10 mouse cellular contexts compared by ENCODE assay signal in genomic region chr5:36562791-36563445, GRCm38 (mm10). TPM values are rescaled to one million over a fixed set of nuclear protein-coding genes. Genes with fewer than 3 reads are reported as not detected.
DNase-seq lines count a peak whose midpoint lies in the region; ATAC-seq and TF ChIP-seq lines count a peak whose summit lies in the region.
"Had no signal": no experiment of that assay in that cellular context is flagged by ENCODE, and none has a peak within 500 bp of the region (broad histone marks: within the 10 kb centered on the region; RNA-seq: fewer than 3 reads in every experiment).

No protein-coding gene starts in this region.

- peaks cover 26% of the 10 kb centered on the region for H3K36me3 ChIP-seq in G1E (replicated peaks)
- no peaks in the 10 kb centered on the region for H3K36me3 ChIP-seq in midbrain, embryonic 14.5 days (ENCODE audit: control insufficient read depth, insufficient read depth, low read length)
- H3K36me3 ChIP-seq: limb, embryonic 12.5 days had no signal

- H3K4me1 ChIP-seq in G1E (ENCODE audit: insufficient read depth, low read depth, low read length), result peaks cover 15% of the 10 kb centered on the region
- no peaks in the 10 kb centered on the region for H3K4me1 ChIP-seq in midbrain, embryonic 14.5 days (ENCODE audit: control insufficient read depth, insufficient read depth, low read length)

- H3K9me3 ChIP-seq in G1E (replicated peaks), result no peaks in the 10 kb centered on the region
- H3K9me3 ChIP-seq in midbrain, embryonic 14.5 days (ENCODE audit: control insufficient read depth, low read length), result no peaks in the 10 kb centered on the region
- H3K9me3 ChIP-seq: limb, embryonic 12.5 days had no signal

- H3K9ac ChIP-seq in midbrain, embryonic 14.5 days (replicated peaks; ENCODE audit: low read length), result no peak overlapping the region
- H3K9ac ChIP-seq: limb, embryonic 12.5 days had no signal

- peak; percentile 31 for ATAC-seq in CD4-positive, CD25-positive, alpha-beta regulatory T cell, adult 4 months
- ATAC-seq in G1E (ENCODE audit: extremely low read depth, insufficient number of reproducible peaks, low FRiP score, poor library complexity, severe bottlenecking), result peak; percentile 89
- peak; percentile 92 for ATAC-seq in monocyte, adult 5-6 weeks (replicated peaks; ENCODE audit: insufficient number of reproducible peaks, low FRiP score, low TSS enrichment, poor library complexity, severe bottlenecking)
- ATAC-seq in midbrain, embryonic 14.5 days (ENCODE audit: low FRiP score, low TSS enrichment), result no peak

- peak; percentile 75 for DNase-seq in G1E (ENCODE audit: low spot score)
- peak; percentile 33 for DNase-seq in heart, postnatal 25 days (ENCODE audit: low spot score)
- DNase-seq in urinary bladder, postnatal 4 days (ENCODE audit: low spot score in 2 of 2), result no peak
- no peak for DNase-seq in kidney, adult 18-20 months
- no peak for DNase-seq in layer of hippocampus, adult 8-10 months (ENCODE audit: low spot score in 2 of 2)
- DNase-seq in midbrain, embryonic 14.5 days, result no peak
- DNase-seq: adrenal gland, postnatal 10 days had no signal

- H3K27ac ChIP-seq in midbrain, embryonic 14.5 days (replicated peaks; ENCODE audit: low read depth, low read length), result no peak overlapping the region
- H3K27ac ChIP-seq: limb, embryonic 12.5 days had no signal

- H3K4me2 ChIP-seq in midbrain, embryonic 14.5 days (ENCODE audit: low read length), result no peak overlapping the region
- H3K4me2 ChIP-seq: limb, embryonic 12.5 days had no signal

- H3K27me3 ChIP-seq in G1E (ENCODE audit: insufficient read depth, low read length), result no peaks in the 10 kb centered on the region
- no peaks in the 10 kb centered on the region for H3K27me3 ChIP-seq in midbrain, embryonic 14.5 days (ENCODE audit: control insufficient read depth, insufficient read depth, low read length)
- H3K27me3 ChIP-seq: limb, embryonic 12.5 days had no signal

- 93% methylated on average over 10 of the region's 10 CpGs for WGBS in midbrain, embryonic 14.5 days

- intact Hi-C loops in heart, postnatal 25 days (cut with DNase I), result no loop called here

- TF ChIP-seq CTCF in G1E (IDR thresholded peaks at IDR 0.05; ENCODE audit: low read depth, low read length), result no peak

- peak overlapping the region; percentile 2; the same call in 1 of the 2 replicates for H3K4me3 ChIP-seq in G1E (ENCODE audit: low read depth, low read length)
- H3K4me3 ChIP-seq in midbrain, embryonic 14.5 days (replicated peaks; ENCODE audit: low read depth, low read length), result no peak overlapping the region
- H3K4me3 ChIP-seq: limb, embryonic 12.5 days had no signal

RNA-seq across cellular contexts. Expression of gene Tbc1d14, which starts 30.2 kb away (rescaled TPM):
- 10 to 100 TPM; 58.5 to 95.0 TPM for polyA plus RNA-seq in CD4-positive, CD25-positive, alpha-beta regulatory T cell, adult 4 months (2017; shearing (Covaris generic))
- total RNA-seq in G1E (2014; fragmentation: Nextera tagmentation), result 12.5 and 15.7 TPM in 2 replicates
- total RNA-seq in G1E (2017), result 7.7 and 8.0 TPM in 2 replicates
- polyA plus RNA-seq in G1E (2012), result 13.1 and 15.2 TPM in 2 replicates
- 10 to 100 TPM; 14.3 to 14.7 TPM for total RNA-seq in heart, postnatal 25 days (2021)
- 13.0 to 38.8 TPM (median 18.7 TPM) in 3 replicates for total RNA-seq in monocyte, adult 5-6 weeks (2017)
- 10 to 100 TPM; 74.3 to 92.7 (median 82.9) TPM for total RNA-seq in layer of hippocampus, adult 8-10 months (2022)
- 69.3 and 81.0 TPM in 2 replicates for polyA plus RNA-seq in midbrain, embryonic 14.5 days (2014; fragmentation: Nextera tagmentation; extraction: Ambion mirVana)

Comparison
In these comparisons a context has a peak if more than half of its experiments do, and no peak if none do; other contexts are left out.
1. DNase-seq: peak in G1E (single experiment) and heart, postnatal 25 days (single experiment); none in urinary bladder, postnatal 4 days (0 of 2), kidney, adult 18-20 months (single experiment), layer of hippocampus, adult 8-10 months (0 of 2) and midbrain, embryonic 14.5 days (single experiment).